Mouse (Mus musculus) hindbrain, embryonic 13.5 days (tissue): ENCODE results near the gene Nit2. TPM values are rescaled to one million over a fixed set of nuclear protein-coding genes. Genes with fewer than 3 reads are reported as not detected.
"Not testable (repeated sequence)": the region's sequence is repeated elsewhere in the genome, so short reads cannot be mapped to it uniquely, and the experiment has no call there.

Source experiments
- ATAC-seq: fragments of 200-750 bp; cut with Nextera tagmentation; 2 replicates; pipeline ENCODE4 v1.8.0; 2017; ENCODE audit warnings: moderate TSS enrichment; ENCODE audit not compliant: low FRiP score
- H3K27ac ChIP-seq: fragments of 300-500 bp; sonication (generic); 2 replicates; pipeline ENCODE4 v1.5.1; 2015; ENCODE audit warnings: inconsistent platforms, mild to moderate bottlenecking, moderate library complexity
- H3K27me3 ChIP-seq: fragments of 300-500 bp; sonication (generic); 2 replicates; pipeline ENCODE4 v1.6.1; 2015; ENCODE audit warnings: mild to moderate bottlenecking, inconsistent platforms
- H3K36me3 ChIP-seq: fragments of 300-500 bp; sonication (generic); 2 replicates; pipeline ENCODE4 v1.6.1; 2015; ENCODE audit warnings: mild to moderate bottlenecking, inconsistent platforms
- H3K4me1 ChIP-seq: fragments of 300-500 bp; sonication (generic); replicated peaks from 2 replicates; pipeline ENCODE4 v1.6.1; 2015; ENCODE audit warnings: inconsistent platforms
- H3K4me2 ChIP-seq: fragments of 300-500 bp; sonication (generic); 2 replicates; pipeline ENCODE4 v1.6.1; 2015; ENCODE audit warnings: inconsistent platforms, mild to moderate bottlenecking, moderate library complexity
- H3K4me3 ChIP-seq: fragments of 300-500 bp; sonication (generic); 2 replicates; pipeline ENCODE4 v1.5.1; 2015; ENCODE audit warnings: mild to moderate bottlenecking, inconsistent platforms
- H3K9ac ChIP-seq: fragments of 300-500 bp; sonication (generic); 2 replicates; pipeline ENCODE4 v1.6.1; 2015; ENCODE audit warnings: mild to moderate bottlenecking, inconsistent platforms
- H3K9me3 ChIP-seq: fragments of 300-500 bp; sonication (generic); 2 replicates; pipeline ENCODE4 v1.6.1; 2016; ENCODE audit warnings: inconsistent platforms
- WGBS: fragments of 180-500 bp; shearing (Covaris S2); methylation state at CpG from one replicate; pipeline ENCODE4 v1.1.7; 2015; 5-methylcytosine and 5-hydroxymethylcytosine counted together
- polyA plus RNA-seq: library from polyadenylated mRNA; unstranded; fragments of >200 nt; fragmentation: Nextera tagmentation; extraction: Ambion mirVana; gene quantifications from 2 replicates; pipeline ENCODE4 v1.2.1, GENCODE M21; 2015

The Nit2 gene
- polyA plus RNA-seq, 1 experiment from 2014 or later = 39.9 TPM

DNA sequence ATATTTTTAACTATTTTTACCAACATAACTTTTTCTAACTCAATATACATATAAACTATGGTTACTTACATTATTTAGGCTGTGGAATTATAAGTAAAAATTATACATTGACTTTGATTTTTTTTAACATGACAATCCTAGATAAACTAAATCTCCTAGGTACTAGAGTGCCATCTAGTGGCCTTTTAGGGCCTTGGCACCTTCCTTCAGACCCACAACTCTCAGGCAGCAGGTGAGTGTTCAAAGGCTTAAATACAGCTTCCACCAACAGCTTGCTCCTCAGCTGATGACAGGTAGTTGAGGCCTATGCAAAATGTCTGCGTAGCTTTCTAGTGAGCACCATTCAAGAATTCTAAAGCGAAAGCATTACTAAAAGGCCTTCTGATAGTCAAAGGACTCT is 10.1 kb upstream of the Nit2 start:
- 64% methylated on average over 2 of the region's 2 CpGs for WGBS
- Histone ChIP-seq H3K9ac (no peak overlapping the region), H3K4me2 (no peak overlapping the region), H3K27me3 (no peaks in the 10 kb centered on the region), H3K9me3 (no peaks in the 10 kb centered on the region), H3K36me3 (peaks cover 48% of the 10 kb centered on the region), H3K4me1 (no peaks in the 10 kb centered on the region), H3K4me3 (no peak overlapping the region), H3K27ac (no peak overlapping the region)
- ATAC-seq = no peak

DNA sequence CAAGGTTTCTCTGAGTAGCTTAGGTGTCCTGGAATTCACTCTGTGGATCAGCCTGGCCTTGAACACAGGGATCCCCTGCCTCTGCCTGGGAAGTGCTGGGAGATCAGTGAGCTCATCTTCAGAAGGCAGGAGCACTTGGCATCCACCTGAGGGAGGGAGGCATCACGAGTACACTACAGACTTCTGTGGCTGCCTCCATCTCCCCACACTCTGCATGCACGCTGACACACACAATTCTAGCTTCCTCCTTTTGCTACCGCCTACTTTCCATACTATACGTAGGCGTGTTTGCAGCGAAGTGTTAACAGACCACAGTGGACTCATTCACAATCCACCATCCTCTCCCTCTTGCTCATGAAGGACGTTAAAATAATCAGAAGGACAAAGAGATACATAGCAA is 9.1 kb upstream of the Nit2 start:
- H3K9ac ChIP-seq = no peak overlapping the region
- no peak overlapping the region for H3K4me2 ChIP-seq
- WGBS = 89% methylated on average over 7 of the region's 7 CpGs
- H3K4me1 ChIP-seq = no peaks in the 10 kb centered on the region
- ATAC-seq = no peak
- no peak overlapping the region for H3K4me3 ChIP-seq
- H3K36me3 ChIP-seq = peaks cover 43% of the 10 kb centered on the region
- H3K27ac ChIP-seq = no peak overlapping the region
- H3K27me3 ChIP-seq = no peaks in the 10 kb centered on the region
- no peaks in the 10 kb centered on the region for H3K9me3 ChIP-seq

DNA sequence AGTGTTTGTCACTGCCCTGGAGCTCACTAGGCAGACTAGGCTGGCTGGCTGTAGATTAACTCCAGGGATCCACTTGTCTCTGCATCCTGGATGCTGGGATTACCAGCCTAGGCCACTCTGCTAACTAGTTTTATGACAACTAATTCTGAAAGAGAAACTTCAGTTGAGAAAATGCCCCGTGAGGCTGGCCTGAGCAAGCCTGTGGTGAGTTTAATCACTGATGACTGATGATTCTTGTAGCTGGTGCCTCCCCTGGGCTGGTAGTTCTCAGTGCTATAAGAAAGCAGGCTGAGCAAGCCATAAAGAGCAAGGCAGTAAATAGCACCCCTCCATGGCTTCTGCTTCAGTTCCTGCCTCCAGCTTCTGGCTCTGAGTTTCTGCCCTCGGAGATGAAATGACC is 8.6 kb upstream of the Nit2 start:
- no peak overlapping the region for H3K9ac ChIP-seq
- H3K4me3 ChIP-seq = no peak overlapping the region
- ATAC-seq = no peak
- H3K9me3 ChIP-seq = no peaks in the 10 kb centered on the region
- 78% methylated on average over 2 of the region's 2 CpGs for WGBS
- no peak overlapping the region for H3K4me2 ChIP-seq
- H3K27me3 ChIP-seq = no peaks in the 10 kb centered on the region
- no peak overlapping the region for H3K27ac ChIP-seq
- peaks cover 43% of the 10 kb centered on the region for H3K36me3 ChIP-seq
- H3K4me1 ChIP-seq = no peaks in the 10 kb centered on the region

DNA sequence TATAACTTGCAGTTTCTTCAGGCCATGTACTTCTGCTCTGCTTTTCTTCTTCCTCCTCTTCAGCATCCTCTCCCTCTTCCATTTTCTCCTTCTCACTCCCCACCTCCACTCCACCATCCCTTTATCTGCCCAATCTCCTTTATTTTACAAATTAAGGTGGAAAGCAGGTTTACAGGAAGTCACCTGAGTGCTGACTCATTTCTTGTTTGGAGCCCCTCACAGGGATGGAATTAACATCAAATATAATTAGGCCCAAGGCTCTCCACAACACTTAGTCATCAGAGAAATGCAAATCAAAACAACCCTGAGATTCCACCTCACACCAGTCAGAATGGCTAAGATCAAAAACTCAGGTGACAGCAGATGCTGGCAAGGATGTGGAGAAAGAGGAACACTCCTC is 7.3 kb upstream of the Nit2 start:
- not testable (repeated sequence) for H3K9me3 ChIP-seq, ATAC-seq, H3K4me3 ChIP-seq, H3K27ac ChIP-seq, H3K9ac ChIP-seq, H3K4me2 ChIP-seq, H3K4me1 ChIP-seq, H3K27me3 ChIP-seq
- peaks cover 43% of the 10 kb centered on the region for H3K36me3 ChIP-seq

DNA sequence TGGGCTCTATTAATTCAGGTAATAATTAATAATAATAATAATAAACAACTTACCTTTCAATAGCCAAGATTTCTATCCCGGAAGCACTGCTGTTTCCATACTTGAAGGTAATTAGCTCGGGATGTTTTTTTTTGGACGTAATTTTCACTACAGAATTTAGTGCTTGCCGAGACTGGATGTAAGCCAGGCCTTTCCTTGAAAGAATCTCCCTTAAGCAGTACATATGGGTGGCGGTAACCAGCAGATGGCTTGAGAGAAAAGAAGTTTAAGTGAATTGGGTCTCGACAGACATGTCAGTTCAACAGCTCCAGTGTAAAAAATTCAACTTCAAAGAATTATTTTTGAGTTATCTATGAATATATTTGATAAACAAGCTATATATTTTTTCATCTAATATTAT is 4.4 kb upstream of the Nit2 start:
- 94% methylated on average over 6 of the region's 6 CpGs for WGBS
- Histone ChIP-seq H3K9ac (no peak overlapping the region), H3K9me3 (no peaks in the 10 kb centered on the region), H3K36me3 (peaks cover 40% of the 10 kb centered on the region), H3K27me3 (no peaks in the 10 kb centered on the region), H3K4me3 (no peak overlapping the region), H3K4me2 (no peak overlapping the region), H3K4me1 (peaks cover 13% of the 10 kb centered on the region), H3K27ac (no peak overlapping the region)
- ATAC-seq = no peak

DNA sequence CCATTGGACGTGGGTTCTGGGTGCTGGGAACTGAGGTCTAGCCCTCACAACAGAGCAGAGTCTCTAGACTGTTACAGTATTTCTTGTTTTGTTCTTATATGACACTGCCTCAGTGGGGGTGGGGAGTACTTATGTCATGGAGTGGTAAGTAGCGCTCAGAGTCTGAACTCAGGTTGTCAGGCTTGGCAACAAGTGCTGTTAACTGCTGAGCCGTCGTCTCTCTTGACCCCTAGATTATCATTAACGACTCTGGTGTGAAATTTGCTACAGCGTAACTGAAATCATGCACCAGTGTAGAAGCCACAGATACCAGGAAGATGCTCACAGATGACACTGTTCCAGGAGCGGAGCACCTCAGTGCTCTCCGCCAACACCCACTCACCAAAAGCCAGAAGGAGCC is 4.0 kb upstream of the Nit2 start:
- Histone ChIP-seq H3K4me2 (no peak overlapping the region), H3K27ac (no peak overlapping the region), H3K4me3 (no peak overlapping the region), H3K4me1 (peaks cover 15% of the 10 kb centered on the region), H3K9ac (no peak overlapping the region), H3K36me3 (peaks cover 36% of the 10 kb centered on the region), H3K9me3 (no peaks in the 10 kb centered on the region), H3K27me3 (no peaks in the 10 kb centered on the region)
- 93% methylated on average over 8 of the region's 8 CpGs for WGBS
- no peak for ATAC-seq

DNA sequence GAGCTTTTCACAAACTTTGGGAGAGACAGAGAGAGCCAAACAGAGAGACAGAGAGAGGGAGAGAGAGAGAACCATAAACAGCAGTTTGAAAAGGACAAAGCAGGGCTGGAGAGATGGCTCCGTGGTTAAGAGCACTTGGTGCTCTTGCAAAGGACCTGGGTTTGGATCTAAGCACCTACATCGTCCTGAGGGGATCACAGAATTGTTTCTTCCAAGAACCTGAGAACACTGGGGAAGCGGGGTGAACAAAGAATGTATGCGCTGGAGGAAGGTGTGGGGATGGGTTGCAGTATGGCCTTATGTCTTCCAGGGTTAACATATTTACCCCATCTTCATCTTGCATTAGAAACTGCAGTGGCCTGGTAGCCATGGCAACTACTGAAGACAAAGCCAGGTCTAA is 1.1 kb upstream of the Nit2 start:
- Histone ChIP-seq H3K9ac (no peak overlapping the region), H3K4me1 (peaks cover 15% of the 10 kb centered on the region), H3K27me3 (no peaks in the 10 kb centered on the region), H3K27ac (no peak overlapping the region), H3K36me3 (peaks cover 25% of the 10 kb centered on the region), H3K4me3 (no peak overlapping the region), H3K4me2 (peak overlapping the region; percentile 66; the same call in 1 of the 2 replicates), H3K9me3 (no peaks in the 10 kb centered on the region)
- 47% methylated on average over 4 of the region's 4 CpGs for WGBS
- no peak for ATAC-seq

DNA sequence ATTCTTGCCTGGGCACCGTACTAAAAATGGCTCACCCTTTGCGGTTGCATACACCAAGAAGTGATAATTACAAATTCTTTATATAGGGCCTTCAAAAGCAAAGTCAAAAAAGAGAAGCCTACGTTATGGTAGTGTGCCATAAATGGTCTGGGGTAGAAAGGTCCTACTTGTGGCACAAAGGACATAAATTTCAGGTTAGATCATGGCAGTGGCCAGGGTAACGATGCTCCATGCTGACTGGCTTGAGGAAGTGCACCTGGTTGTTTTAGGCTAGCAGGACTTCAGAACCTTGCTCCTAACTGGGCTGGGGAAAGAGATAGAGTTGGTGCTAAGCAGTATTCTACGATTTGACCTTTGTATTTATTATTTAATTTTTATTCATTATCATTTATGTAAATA is 372 bp upstream of the Nit2 start:
- peak overlapping the region; percentile 79 for H3K9ac ChIP-seq
- peaks cover 20% of the 10 kb centered on the region for H3K36me3 ChIP-seq
- H3K4me3 ChIP-seq = peak overlapping the region; percentile 60
- peak; percentile 59 for ATAC-seq
- WGBS = 33% methylated on average over 5 of the region's 5 CpGs
- peak overlapping the region; percentile 85; the same call in 1 of the 2 replicates for H3K27ac ChIP-seq
- H3K27me3 ChIP-seq = no peaks in the 10 kb centered on the region
- H3K4me2 ChIP-seq = peak overlapping the region; percentile 66
- no peaks in the 10 kb centered on the region for H3K9me3 ChIP-seq
- peaks cover 15% of the 10 kb centered on the region for H3K4me1 ChIP-seq

DNA sequence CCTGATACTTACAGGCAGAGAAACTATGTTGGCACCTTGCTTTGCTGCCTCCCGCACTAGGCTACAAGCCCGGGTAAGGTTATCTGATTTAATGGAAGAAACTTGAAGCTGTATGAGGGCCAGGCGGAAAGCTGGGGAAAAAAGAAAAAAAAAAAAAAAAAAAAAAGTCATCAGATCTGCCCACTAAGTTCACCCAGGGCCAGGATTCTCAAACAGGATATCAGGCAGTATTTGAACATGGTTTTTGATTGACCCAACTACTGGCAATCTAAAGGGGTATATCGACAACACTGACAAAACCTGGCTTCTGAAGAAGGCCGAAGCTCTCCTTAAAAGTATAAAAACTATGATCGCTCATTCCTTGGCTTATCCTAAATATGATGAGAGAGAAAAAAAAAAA is 1.1 kb downstream of the Nit2 start:
- Histone ChIP-seq H3K9me3 (no peaks in the 10 kb centered on the region), H3K9ac (no peak overlapping the region), H3K4me1 (peaks cover 15% of the 10 kb centered on the region), H3K4me3 (peak overlapping the region; percentile 60), H3K27ac (no peak overlapping the region), H3K4me2 (peak overlapping the region; percentile 66), H3K36me3 (peaks cover 14% of the 10 kb centered on the region), H3K27me3 (no peaks in the 10 kb centered on the region)
- 91% methylated on average over 6 of the region's 6 CpGs for WGBS
- ATAC-seq = no peak

DNA sequence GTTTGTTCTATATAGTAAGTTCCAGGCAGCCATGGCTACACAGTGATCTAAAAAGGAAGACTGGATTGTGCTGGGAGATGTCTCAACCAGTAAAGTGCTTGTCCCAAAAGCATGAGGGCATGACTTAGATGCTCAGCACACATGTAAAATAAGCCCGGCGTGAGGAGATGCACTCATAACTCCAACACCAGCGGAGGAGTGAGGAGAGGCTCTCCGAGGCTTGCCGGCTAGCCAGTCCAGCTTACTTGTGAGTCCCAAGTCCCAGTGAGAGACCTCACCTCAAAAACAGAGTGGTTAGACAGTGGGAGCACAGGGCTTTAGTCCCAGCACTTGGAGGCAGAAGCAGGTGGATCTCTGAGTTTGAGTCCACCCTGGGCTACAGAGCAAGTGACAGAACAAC is 2.0 kb downstream of the Nit2 start:
- Histone ChIP-seq H3K9me3 (no peaks in the 10 kb centered on the region), H3K4me3 (no peak overlapping the region), H3K9ac (no peak overlapping the region), H3K36me3 (peaks cover 9% of the 10 kb centered on the region), H3K27ac (no peak overlapping the region), H3K4me1 (peaks cover 15% of the 10 kb centered on the region), H3K4me2 (no peak overlapping the region), H3K27me3 (no peaks in the 10 kb centered on the region)
- ATAC-seq = no peak
- WGBS = 99% methylated on average over 5 of the region's 5 CpGs

DNA sequence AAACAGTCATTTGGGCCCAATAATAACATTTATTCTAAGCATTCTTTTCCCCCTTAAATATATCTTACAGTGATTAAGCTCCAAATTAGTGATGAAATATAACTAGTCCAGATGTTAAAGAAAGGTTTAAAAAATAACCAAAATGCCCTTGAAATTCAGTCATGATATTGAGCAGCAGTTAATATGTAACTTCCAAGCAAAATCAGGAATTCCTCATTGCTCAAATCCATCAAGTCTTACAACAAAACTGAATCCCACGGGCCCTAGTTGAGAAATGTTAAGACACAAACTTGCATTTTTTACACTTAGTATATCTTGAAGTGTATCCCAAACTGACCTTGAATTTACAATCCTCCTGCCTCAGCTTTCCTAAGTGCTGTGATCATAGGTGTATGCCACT is 3.4 kb downstream of the Nit2 start:
- Histone ChIP-seq H3K4me1 (peaks cover 15% of the 10 kb centered on the region), H3K9ac (no peak overlapping the region), H3K36me3 (peaks cover 12% of the 10 kb centered on the region; the same call in 1 of the 2 replicates), H3K4me2 (no peak overlapping the region), H3K27ac (no peak overlapping the region), H3K4me3 (no peak overlapping the region), H3K27me3 (no peaks in the 10 kb centered on the region), H3K9me3 (no peaks in the 10 kb centered on the region)
- ATAC-seq = no peak
- WGBS = 94% methylated on average over 1 of the region's 1 CpGs

DNA sequence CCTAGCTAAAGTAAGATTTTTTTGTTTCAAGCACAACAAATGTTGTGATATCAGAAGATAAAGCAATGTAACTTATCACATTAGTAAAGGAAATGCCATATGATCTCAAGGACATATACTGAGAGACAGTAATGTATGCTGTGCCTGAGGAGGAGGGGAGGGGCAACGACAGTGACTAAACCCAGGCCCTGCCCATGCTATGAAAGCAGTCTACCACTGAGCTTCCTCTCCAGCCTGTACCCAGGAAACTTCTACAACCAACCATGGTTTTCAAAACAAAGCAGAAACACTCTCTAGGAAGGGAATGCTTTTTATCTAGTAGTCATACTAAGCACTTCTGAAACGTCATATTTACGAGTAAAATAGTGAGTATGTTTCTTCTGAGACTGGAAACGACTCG is 4.3 kb downstream of the Nit2 start:
- Histone ChIP-seq H3K36me3 (peaks cover 18% of the 10 kb centered on the region), H3K9ac (no peak overlapping the region), H3K4me2 (no peak overlapping the region), H3K27ac (no peak overlapping the region), H3K4me1 (peaks cover 8% of the 10 kb centered on the region), H3K4me3 (no peak overlapping the region), H3K9me3 (no peaks in the 10 kb centered on the region), H3K27me3 (no peaks in the 10 kb centered on the region)
- WGBS = 93% methylated on average over 5 of the region's 5 CpGs
- ATAC-seq = no peak

DNA sequence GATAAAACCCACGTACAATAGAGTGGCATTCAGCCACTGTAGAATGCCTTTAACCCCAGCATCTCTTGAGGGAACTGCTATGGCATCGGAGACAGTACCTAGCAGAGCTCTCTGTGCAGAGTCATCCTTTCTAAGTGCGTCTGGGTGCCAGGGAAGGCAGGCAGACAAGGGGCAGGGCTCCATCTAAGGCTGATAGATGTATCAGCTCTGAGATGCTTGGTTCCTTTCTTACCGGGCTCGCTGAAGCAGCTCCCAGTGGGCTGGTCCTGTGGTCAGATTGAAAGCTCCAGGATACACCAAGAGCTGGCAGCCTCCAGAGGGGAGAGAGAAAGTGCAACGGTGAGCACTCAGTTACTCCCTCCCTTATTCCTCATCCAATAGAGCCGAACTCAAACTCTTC is 7.3 kb downstream of the Nit2 start:
- Histone ChIP-seq H3K27me3 (no peaks in the 10 kb centered on the region), H3K4me2 (no peak overlapping the region), H3K9me3 (no peaks in the 10 kb centered on the region), H3K36me3 (peaks cover 39% of the 10 kb centered on the region), H3K4me3 (no peak overlapping the region), H3K27ac (no peak overlapping the region), H3K4me1 (no peaks in the 10 kb centered on the region), H3K9ac (no peak overlapping the region)
- WGBS = 72% methylated on average over 7 of the region's 7 CpGs
- ATAC-seq = peak; percentile 22; the same call in 1 of the 2 replicates

DNA sequence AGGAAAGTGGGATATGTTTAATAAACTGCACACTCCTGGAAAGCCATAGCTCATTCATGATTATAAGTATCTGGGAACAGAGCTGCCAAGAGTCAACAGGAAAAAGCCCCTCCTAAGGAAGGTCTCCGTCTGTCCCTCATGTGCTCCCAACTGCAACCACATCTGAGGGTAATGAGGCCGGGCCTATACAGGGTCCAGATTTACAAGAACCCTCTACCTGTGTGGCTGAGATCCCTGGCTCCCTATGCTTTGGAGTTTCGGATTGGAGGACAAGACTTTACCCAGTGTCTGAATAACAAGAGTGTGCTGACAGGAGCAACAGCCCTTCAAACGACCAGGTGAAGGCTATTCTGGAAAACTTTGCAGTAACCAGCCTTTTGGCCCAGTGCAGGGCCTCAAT is 9.4 kb downstream of the Nit2 start:
- H3K4me1 ChIP-seq = no peaks in the 10 kb centered on the region
- ATAC-seq = no peak
- H3K9ac ChIP-seq = no peak overlapping the region
- H3K27me3 ChIP-seq = no peaks in the 10 kb centered on the region
- no peak overlapping the region for H3K4me3 ChIP-seq
- no peaks in the 10 kb centered on the region for H3K9me3 ChIP-seq
- H3K27ac ChIP-seq = no peak overlapping the region
- H3K4me2 ChIP-seq = no peak overlapping the region
- 83% methylated on average over 4 of the region's 4 CpGs for WGBS
- H3K36me3 ChIP-seq = peaks cover 45% of the 10 kb centered on the region
